Mouse (Mus musculus) WW6 (cell line): ENCODE measurements around the gene Ccin.

Experiments
- DNase-seq: peaks from one replicate; pipeline ENCODE4 v3.0.0-alpha.2; 2013; ENCODE audit warnings: low read depth, low spot score

The Ccin gene

DNA sequence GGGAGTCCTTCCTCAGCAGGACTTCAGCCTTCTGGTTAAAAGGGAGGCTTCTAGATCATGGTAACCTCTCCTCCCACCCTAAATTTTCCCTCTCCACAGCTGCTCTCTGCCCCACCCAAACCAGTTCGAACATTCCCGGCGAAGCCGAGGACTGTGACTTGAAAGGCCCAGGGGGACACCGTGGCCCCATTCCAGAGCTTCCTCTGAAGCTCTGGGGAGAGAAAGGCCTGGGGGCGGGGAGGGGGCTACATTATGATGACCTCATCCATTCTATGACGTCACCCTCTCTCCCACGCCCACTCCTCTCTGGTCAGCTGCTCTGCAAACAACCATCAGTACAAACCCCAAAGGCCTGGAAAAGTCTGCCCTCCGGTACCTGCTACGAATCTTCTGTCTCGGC is at the start of gene Ccin:
Gene Ccin, plus strand, starts transcription at position 303 of the 400 bp plus-strand sequence.
- no peak for DNase-seq

DNA sequence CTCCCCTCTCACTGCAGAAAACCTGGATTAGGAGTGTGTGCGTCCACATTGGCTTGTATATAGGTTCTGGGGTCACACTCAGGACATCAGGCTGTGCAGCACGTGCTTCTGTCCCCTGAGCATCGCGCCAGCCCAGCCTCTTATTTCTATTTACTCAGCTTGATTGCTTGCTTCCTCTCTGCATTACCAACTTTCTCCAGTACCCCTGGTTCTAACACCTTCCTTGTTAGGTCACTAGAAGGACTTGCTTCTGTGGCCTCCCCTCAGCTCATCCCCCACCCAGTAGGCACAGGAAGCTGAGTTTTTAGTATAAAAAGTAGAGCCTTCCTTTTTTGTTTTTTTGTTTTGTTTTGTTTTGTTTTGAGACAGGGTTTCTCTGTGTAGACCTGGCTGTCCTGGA is 47.1 kb upstream of the Ccin start:
- no peak for DNase-seq

DNA sequence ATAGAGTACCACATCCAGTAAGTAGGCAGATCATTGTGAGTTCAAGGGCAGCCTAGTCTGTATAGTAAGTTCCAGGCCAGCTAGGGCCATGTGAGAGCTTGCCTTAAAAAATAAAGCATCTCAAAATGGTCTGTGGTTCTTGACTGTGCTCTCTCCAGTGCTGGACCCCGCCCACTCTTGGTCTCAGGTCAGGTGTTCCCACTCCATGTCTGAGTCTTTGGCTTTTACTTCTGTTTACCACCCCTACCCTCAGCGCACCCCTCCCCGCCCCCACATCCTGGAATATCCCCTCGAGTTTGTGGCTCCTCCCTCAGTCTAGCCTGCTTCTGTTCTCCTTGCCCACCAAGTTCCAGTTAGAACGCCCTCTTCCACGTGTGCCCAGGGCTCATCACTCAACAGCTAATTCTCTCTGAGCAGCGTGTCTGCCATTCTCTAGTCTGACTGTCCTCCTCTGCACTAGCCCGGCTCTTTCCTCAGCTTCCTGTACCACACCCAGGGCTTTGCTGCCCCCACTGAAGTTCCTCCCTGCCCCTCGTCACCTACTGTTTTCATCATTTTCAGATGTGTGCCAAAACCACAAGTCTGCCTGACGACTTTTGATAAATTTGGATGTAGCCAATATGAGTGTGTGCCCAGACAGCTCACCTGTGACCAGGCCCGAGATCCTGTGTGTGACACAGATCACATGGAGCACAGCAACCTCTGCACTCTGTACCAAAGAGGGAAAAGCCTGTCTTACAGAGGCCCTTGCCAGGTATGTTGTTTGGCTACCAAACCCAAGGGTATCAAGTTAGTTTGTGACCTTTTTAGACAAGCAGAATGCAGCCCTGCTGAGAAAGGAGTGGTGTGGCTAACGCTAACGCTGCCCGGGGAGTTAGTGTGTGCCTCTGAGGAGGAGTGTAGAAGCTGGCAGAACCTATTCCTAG is 46.3 kb upstream of the Ccin start:
- DNase-seq: no peak

DNA sequence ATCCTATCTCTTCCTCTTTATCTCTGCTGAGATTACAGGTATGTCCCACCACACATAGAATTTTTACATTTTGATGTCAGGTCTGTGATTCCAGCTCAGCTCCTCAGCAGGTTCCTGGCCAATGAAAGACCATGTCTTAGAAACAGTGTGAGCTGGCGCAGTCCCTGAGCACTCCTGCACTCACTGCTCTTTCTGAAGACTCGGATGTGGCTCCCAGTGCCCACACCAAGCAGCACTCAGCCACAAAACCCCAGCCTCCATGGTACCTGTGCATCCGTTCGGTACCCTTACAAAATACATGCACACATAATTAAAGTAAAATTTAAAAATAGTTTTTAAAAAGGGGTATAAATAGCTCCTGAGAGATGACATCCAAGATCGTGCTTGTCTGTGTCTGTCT is 42.0 kb upstream of the Ccin start:
- DNase-seq: no peak

DNA sequence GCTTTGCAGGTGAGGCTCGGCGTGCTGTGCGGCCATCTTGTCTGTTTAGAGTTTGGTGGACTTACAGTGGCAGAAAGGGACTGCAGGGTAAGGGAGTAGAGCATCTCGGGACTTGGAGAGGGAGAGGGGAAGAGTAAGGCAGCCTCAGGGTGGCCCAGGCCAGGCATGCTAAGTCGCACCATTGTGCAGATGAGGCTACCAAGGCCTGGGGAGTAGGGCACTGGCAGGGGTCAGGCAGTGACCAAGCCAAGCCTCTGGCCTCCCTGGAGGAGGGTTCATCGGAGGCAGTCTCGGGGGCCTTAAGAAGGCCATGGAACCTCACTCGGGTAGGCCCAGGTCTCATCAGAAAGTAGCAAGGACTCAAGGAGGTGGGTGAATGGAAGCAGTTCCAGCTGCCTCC is 40.9 kb upstream of the Ccin start:
- DNase-seq: no peak

DNA sequence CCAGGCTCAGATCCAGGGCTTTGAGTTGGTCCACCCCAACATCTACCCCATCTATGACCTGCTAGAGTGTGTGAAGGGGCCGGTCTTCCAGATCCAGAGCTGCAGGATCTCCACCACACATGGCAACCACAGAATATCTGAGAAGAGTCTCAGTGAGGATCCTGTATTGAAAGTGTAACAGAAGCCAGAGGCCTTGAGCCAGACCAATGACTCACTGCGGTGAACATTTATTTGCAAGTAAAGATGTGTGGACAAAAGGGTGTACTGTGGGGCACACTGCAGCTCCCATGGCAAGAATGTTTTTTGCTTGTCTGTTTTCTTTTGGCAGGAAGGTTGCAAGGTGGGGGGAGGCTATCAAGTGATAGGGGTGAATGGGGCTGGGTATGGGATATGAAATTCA is 35.7 kb upstream of the Ccin start:
- no peak for DNase-seq

DNA sequence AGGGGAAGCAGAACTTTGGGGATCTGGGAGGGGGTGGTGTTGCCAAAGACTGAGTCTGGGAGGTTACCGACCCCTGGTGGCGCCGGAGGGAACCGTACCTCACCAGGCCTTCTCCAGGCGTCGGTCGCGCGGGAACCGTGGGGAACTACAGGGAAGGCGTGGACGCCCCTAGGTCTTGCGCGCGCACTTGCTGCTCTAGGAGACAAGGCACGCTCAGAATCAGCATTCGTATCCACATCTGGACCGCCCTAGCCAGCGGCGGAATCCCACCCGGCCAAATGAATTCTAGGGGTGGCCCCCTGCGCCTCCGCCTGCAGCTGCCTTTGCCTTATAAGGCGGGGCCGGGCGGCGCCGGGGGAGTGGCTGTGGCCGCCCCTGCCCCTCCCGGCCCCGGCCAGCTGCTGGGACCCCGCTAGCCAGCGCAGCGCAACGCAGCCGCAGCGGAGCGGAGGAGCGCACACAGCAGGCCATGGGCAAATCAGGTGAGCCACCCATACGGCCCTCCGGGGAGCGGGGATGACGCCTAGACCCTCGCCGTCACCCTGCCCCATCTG is 25.9 kb upstream of the Ccin start, which contains the start of gene Glipr2:
Gene Glipr2, plus strand, starts transcription at position 110 of the 554 bp plus-strand sequence.
- DNase-seq: peak; percentile 92

DNA sequence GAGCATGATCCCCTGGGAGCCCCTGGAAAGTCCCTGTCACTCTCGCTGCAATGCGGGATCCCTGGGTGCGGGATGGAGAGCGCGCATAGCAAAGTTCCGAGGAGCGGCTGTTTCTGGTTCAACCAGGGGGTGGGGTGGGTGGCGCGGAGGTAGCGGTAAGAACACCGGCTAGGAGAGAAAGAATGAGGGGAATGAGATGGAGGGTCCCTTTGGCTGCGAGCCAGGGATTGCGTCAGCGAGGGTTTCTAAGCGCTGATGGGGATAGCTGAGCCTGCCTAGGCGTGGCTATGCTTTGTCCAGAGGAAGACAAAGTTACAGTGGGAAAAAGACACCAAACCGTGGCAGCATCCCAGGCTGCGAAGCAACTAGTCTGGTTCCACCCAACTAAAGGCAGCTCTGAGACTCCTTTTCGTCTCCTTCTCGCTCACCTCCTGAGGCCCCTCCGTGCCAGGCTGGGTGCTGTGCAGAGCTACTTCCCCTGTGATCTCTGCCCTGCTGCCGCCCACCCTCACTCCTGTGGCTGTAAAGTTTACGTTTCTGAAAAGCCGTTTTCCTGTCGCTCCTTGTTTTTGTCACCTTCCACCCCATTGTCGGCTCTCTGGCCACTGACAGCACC is 25.3 kb upstream of the Ccin start:
- DNase-seq: peak; percentile 43

DNA sequence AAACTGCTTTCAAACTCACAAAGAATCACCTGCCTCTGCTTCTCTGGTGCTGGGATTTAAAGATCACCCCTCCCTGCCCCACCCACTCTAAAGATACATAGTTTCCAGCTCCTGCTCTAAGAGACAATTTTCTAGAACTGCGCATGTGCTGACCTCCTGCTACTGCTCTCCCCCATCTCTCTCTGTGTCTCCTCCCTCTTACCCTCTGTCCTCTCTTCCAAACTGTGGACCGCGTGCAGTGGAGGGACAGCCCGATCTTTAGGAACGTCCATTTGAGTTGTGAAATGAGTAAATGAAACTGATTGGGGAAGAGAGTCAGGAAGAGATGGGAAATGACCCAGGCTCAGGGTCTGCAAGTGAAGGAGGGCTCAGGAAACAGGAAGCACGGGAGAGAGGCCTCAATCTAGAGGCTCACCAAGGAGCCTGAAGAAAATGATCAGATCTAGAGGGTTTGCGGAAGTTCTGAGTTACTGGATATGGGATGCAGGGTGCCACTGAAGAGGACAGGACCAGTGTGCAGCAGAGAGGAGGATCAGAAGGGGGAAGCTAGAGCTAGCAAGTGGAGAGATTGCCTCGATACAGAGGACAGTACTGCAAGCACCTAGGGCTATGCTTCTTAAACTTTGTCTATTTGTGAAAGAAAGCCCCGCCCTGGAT is 23.6 kb upstream of the Ccin start:
- no peak for DNase-seq

DNA sequence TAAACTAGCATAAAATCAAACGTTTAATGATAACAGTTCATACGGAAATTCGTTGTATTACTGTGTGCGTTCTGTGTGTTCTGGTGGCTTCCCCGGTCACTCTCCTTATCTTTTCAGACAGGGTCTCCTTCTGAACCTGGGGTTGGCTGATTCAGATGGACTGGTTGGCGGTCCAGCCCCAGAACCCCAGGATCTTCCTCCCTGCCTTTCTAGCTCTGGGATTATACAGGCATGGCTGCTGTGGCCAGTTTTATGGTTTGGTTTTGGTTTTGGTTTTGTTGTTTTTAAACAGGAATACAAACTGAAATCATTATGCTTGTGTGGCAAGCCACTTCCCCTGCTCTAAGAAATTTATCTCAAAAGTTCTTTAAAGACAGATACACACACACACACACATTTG is 23.1 kb upstream of the Ccin start:
- DNase-seq: no peak

DNA sequence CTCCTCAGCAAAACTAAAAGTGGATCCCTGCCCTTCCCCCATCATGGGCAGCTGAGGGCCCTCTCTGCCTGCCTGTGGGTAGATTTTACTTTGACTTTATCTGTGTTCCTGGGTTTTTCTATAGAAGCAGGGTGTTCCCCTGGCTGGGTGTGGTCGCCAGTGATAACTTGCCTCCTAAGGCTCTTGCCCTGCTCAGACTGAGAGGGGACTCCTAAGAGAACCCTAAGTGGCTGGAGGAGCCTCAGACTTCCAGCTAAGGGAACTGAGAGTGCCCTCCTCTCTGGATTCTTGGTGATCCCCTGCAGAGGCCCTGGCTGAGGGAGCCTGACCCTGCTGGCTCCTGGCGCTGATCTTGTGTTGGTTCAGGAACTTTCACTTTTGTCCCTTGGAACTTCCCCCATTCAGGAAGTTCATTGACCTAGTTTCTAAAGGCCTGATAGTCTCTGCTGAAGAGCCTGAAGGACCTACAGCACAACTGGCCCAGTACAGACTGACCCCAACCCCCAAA is 18.9 kb upstream of the Ccin start:
- no peak for DNase-seq

DNA sequence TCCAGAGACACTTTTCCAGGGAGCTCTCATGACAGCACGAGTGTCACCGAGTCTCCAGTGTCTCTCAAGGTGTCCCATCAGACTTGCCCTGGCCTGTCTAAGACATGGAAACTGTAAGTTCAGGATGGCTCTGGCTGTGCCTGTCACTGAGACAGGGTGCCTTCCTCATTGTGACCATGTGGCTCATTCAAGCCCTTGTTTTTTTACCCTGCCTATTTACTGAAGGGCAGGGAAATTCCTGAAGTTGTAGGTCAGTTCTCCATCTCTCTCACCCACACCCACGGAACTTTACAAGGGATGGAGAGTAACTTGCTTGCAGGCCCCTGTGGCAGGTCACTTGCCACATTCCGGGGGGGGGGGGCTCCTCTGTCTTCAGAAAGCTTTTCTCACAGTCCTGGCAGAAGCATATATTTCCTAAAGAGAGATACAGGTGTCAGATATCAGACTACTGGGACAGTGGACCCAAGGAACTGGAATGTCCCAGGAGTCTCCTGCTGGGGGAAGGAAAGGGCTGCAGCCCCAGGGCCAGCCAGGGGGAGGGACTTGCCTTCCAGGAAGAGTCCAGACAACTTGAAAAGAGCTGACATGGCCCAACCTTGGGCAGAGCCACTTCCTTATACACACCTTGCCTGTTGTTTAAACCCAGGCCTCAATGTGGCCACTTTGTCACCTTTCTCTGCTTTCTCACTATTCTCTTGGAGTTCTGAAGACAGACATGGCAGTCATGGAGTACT is 18.2 kb upstream of the Ccin start:
- DNase-seq: no peak

DNA sequence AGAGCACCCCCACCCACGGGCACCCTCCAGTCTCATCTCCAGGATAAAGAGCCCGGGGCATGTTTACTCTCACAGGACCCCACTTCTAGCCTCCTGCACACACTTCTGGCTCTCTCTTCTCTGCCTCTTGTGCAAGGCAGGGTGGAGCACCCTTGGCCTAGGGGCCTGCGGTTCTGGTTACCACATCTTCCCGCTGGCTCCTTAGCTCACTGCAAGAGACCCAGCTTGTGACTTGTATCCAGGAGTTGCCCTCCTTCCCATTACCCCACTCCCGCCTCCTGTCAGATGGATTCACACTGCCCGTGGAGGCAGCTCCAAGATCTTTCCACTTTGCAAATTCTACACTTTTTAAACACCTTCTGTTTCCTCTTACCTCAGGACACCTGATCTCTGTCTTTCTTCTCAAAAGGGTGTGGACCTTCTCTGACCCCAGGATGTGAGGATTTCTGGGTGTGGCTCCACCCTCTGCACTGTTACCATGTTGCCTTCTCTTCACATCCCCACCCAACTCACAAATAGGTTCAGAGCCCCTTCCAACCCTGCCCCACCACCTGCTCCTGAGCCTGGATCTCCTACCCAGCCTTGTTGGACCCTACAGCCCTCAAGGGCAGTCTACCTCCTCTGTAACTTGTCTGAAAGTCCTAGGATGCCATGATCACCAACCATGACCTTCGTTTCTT is 17.3 kb upstream of the Ccin start:
- DNase-seq: no peak

DNA sequence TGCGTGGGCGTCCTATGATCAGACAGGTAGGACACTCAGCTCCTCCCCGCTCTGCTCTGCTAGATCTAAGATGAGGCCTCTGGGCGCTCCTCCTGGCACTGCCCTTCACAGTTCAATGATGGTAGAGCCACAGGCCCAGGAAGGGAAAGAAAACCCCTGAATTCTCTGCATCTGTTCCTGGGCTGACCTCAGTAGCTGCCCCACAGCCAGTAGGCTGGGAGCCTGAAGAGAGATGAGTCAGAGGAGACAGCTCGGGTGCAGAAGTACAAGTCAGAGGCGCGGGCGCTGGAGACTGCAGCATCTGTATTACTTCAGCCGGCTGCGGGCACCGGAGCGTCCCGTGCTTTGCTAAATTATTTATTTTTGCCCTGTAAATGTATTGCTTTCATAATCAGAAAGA is 14.6 kb upstream of the Ccin start:
- DNase-seq: no peak

DNA sequence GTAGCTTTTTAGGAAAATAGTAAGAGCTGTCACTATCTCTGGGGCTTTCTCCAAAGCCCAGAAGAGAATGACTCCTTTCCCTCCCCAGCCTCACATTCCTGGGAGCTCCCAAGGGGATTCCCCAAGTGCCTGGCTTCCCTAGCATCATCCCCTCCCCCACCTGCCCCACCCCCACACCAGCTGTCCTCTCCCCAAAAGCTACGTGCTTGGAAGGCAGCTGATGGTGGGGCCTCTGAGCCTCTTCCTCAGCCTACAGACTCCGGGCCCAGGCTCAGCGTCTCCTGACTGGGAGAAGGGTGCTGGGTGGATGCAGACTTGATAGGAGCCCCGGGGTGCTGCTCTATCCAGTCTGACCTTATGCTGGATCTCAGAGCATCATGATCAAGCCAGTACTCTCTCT is 13.9 kb upstream of the Ccin start:
- no peak for DNase-seq

DNA sequence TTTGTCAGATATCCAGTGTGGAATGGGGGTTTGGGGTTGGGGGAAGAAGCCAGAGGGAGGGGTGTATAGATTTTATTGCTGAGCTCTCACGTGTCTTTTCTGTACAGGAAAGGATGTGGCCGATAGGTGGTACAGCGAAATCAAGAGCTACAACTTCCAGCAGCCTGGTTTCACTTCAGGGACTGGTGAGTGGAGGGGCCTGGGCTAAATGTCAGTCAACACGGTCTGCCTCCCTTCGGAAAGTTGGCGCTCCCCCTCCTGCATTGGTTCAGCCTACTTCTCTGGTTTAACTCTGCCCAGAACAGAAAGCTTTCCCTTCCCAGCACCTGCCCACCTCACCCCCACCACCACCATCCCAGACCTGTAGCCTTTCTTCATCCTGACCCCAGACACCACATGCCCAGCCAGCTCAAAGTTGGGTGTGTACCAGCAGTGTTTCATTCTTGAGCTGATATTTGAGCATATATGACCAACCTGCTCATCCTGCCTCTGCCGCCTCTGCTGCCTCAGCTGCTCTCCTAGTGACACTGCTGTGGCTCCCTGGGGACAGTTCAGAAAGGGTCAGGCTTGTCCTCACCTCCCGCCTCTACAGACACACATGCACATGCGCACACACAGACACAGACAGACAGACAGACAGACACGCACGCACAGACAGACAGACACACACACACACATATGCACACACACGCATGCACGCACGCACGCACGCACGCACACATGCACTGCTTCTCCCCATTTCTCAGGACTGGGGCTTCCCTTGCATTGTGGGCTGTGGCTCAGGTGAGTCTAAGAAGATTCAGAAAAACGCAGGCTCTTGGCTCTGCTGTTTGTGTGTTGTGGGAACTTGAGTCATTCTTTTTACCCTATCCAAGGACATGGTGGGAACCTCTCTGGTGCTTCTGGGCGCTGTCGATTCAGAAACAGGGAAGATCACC is 12.6 kb upstream of the Ccin start:
- DNase-seq: no peak

DNA sequence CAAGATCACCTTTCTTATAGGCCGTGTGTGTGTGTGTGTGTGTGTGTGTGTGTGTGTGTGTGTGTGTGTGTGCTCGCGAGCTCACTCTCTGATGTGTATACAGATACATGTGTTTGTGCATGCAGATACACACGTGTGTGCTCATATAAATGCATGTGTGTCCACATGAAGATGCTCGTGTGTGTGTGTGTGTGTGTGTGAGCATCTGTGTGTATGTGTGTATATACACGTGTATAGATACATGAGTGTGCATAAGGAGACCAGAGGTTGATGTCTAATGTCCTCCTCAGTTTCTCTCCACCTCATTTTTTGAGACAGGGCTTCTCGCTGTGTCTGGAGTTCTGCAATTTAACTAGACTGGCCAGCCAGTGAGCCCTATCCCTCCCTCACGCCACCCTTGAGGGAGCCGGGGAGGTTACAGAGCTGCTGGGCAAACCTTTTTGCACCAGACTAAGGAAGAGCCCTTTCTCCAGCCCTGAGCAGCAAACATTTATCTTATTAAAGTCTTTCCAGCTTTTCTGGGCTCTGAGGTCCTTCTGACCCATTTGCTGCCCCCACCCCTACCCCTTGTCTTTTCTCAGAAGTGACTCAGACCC is 11.6 kb upstream of the Ccin start:
- no peak for DNase-seq

DNA sequence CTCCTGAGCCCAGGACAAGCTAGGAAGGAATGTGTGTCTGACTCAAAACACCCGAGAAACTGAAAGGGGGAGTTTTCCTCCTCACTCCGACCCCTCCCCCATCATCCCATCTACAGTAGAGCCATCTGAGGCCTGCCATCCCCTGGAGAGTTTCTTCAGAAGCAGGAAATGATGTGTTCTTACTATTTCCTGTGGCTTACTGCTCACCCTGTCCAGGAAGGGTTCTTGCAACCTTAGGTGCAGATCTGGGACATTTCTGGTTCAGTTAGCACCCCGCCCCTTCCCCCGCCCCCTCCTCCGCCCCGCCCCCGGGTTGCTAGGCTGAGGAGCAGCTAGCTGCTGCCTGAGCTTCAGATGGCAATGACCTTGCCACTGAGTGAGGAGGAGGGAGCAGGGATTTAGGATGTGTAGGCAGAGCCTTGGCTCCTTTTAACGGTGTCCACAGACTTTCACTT is 11.1 kb upstream of the Ccin start:
- DNase-seq: no peak

DNA sequence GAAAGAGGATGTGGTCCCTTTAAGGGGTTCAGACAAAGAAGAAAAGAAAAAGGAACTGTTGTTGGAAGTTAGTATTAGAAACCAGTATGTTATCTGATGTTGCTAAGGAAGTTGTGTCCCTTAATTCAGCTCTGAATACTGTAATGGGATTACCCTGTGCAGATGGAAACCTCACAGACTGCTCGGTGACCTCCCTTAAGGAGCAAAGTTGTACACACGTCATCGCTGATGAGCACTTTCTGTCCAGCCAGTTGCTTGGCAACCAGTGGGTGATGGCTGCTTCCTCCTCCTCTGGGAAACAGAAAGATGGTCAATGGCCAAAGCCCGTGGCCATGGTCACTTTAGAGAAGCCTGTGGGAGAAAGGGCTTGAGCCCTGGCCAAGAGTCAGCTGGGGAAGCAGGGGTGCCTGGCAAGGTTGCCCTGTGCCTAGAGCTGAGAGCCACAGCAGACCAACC is 9.7 kb upstream of the Ccin start:
- no peak for DNase-seq
